Mouse (Mus musculus) ES-E14 (cell line): ENCODE measurements around the gene Slc35b1.

ENCODE experiments used
- CHD2 ChIP-seq: IDR thresholded peaks from 2 replicates; pipeline ENCODE4 v1.6.1; 2014; ENCODE audit warnings: mild to moderate bottlenecking, low read depth, low read length, inconsistent platforms
- HCFC1 ChIP-seq: IDR thresholded peaks from 2 replicates; pipeline ENCODE4 v1.6.1; 2012; ENCODE audit warnings: low read length, inconsistent platforms, borderline replicate concordance; ENCODE audit not compliant: insufficient read depth
- MAFK ChIP-seq: IDR thresholded peaks from 2 replicates; pipeline ENCODE4 v1.6.1; 2014; ENCODE audit warnings: mild to moderate bottlenecking, low read depth, low read length, inconsistent platforms; ENCODE audit not compliant: insufficient read depth
- ZC3H11A ChIP-seq: IDR thresholded peaks from 2 replicates; pipeline ENCODE4 v1.6.1; 2012; ENCODE audit warnings: low read depth, mild to moderate bottlenecking, inconsistent platforms, low read length, borderline replicate concordance
- ZNF384 ChIP-seq: IDR thresholded peaks from 2 replicates; pipeline ENCODE4 v1.6.1; 2012; ENCODE audit warnings: low read depth, low read length, inconsistent platforms

DNA sequence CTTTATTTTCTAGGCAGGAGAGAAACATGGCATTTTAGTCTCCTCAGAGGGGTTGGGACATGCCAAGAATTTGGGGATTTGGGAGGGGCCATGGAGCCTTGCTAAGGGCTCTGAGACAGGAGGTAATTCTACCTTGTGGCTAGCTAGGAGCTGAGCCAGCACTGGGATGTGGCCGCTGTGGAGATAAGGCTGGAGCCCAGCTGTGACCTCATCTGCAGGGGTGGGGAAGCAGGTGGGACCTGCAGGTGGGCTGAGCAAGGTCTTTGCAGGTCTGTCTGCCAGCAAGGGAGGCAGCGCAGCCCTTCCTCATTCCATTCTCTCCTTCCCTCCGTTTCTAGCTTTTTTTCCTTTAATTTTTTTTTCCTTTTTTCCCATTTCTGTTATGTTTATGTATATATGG, 26.2 kb upstream of the Slc35b1 start:
- TF ChIP-seq ZNF384, result no peak
- TF ChIP-seq MAFK, result no peak
- TF ChIP-seq CHD2, result no peak
- no peak for TF ChIP-seq HCFC1
- TF ChIP-seq ZC3H11A, result no peak
